Mouse (Mus musculus): ENCODE results near the gene Plvap.

DNA sequence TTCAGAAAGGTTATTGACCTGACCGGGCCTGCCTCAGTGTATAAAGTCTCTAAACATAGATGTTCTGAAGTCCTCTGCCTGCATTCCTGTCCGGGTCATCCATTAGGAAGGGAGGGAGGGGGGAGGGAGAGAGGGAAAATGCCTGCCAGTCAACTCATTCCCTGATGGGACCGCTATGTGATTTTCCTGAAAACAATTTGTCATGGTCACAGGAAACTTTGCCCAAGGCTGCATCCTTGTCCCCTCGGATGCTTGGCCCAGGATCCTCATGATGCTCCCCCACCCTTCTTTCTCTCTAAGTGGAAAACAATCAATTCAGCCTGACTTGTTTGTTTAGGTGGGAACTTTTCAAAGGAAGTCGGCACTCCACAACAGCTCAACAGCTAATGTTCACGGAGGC, 5.2 kb upstream of the Plvap start:
- TF ChIP-seq TAL1 (IDR thresholded peaks at IDR 0.05; ENCODE audit: low read length) (no peak), GATA1 (IDR thresholded peaks at IDR 0.05; ENCODE audit: low read length) (no peak)

All from erythroblast, embryonic 14.5 days (primary cell).